Mouse (Mus musculus) left cerebral cortex, adult 9 months (tissue): ENCODE data around the gene Lin52.
A peak's percentile ranks its signal among the peaks of the same experiment; 100 is the strongest.
"Not testable (repeated sequence)": the region's sequence is repeated elsewhere in the genome, so short reads cannot be mapped to it uniquely, and the experiment has no call there.

Source experiments
- DNase-seq, 2 experiments: peaks; one replicate each; pipeline ENCODE4 v3.0.0; 2022; ENCODE audit warnings: low spot score in 2 of 2

Lin52 gene

GRCm38 (mm10) chr12:84533706-84534486, 82.7 kb downstream of the Lin52 start:
- no peak for DNase-seq

DNA sequence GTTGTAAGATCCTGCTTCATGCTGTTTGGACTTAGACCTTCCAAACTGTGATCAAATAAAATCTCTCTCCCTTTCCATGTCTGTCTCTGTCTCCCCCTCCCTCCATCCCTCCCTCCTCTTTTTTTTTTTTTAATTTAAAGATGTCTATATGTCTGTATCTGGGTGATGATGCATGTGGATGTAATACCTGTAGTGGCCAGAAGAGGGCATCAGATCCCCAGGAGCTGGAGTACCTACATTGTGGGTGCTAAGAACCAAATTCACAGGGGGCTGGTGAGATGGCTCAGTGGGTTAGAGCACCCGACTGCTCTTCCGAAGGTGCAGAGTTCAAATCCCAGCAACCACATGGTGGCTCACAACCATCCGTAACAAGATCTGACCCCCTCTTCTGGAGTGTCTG, 88.3 kb downstream of the Lin52 start:
- not testable (repeated sequence) for DNase-seq

GRCm38 (mm10) chr12:84541391-84541958, 90.3 kb downstream of the Lin52 start:
- DNase-seq, result no peak

DNA sequence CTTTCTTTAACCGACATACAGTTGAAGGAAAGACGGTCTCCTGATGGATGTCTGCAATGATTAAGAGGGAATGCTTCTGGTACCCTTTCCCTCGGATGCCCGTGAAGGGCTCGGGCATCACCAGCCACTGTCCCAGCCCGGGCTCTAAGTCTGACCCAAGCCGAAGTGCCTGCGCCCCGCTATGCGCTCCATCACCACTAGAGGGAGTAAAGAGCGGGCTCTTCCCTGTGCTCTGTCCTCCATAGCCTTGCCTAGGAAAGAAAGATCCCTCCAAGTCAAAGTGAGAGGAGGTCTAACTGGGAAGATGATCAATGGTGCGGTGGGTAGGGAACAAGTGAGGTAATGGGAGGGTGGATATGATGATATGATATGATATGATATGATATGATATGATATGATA, 94.8 kb downstream of the Lin52 start:
- peak in 1 of 2 experiments; percentile 48 for DNase-seq

GRCm38 (mm10) chr12:84546577-84547085, 95.4 kb downstream of the Lin52 start:
- DNase-seq, result no peak

DNA sequence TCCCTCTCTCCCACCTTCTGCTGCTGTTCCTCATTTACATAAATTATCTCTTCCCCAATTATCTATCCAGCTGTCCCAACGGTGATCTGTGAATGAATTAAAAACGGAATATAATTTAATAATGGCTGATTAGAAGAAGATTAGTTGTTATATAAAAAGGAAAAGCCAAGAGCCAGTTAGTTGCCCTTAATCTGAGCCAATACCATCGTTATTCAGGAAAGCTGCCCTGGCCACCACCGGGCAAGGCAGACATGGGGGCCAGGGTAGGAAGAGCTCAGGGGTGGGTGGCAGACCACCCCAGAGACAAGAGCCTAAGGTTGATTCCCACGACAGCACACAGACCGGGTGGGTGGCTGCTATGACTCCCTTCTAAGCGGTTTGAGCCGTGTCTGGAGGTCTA, 97.0 kb downstream of the Lin52 start:
- no peak for DNase-seq

- DNase-seq, result no peak
These were observed 104.0 kb downstream of the Lin52 start for GRCm38 (mm10) chr12:84555218-84555617.

DNA sequence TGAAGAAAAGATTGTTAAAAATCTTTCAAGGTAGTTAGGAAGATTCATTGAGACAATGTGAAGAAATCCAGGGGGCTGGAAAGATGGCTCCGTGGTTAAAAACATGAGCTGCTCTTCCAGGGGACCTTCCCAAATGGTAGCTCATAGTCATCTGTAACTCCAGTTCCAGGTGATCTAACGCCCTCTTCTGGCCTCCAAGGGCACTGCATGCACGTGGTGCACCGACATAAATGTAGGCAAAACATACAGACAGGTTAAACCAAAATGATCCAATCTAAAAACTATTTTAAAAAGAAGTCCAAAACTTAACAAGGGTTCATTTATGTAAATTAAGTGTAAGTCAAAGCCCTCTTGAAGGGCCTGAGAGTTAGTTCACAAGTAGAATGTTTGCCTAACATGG, 111.3 kb downstream of the Lin52 start:
- no peak for DNase-seq

DNA sequence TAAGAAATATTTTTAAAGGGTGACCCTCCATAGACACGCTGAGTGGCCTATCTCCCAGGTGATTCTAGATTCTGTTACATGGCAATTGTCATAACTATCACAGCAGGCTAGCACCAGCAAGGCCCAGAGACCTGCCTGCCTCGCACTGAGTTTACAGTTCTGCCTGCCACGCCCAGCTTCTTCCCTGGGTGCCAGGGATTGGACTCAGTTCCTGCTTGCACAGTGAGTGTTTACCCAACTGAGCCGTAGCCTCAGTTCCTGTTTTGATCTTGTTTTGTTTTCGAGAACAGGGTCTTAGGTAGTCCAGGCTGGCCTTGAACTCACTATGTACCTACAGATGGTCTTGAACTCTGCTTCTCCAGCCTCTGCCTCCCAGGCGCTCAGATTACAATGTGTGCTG, 116.4 kb downstream of the Lin52 start:
- DNase-seq, result no peak

DNA sequence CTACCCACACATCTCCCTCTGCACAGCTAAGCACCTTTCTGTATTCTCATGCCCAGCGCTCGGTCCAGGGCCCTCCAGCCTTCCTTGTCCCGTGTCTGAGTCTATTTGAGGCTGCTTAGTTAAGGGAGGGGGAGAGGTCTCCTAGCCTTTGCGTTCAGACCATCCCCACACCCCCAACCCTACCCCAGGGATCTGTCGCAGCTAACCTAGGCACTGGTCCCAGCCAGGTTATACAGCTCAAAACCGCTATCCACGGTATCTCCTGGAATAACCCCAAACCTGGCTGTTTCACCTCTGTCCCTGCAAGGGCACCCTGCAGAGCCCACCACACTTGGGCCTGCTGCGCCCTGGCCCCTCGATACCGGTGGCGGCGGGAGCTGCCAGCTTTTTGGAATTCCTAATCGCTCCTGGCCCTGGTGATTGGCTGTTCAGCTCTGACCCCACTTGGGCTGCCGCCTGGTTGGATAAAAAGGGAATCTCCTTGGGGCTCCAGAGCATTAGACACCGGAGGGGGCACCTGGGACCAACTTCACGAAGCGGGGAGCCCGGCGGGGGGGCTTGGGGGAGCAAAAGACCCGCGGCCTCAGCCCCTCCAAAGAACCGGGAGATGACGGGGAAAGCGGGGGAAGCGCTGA, 118.2 kb downstream of the Lin52 start, which contains the start of gene Vsx2:
Vsx2 (plus strand) TSS at position 427 of the 635 bp plus-strand sequence.
- DNase-seq, result no peak

GRCm38 (mm10) chr12:84569976-84570693, 118.9 kb downstream of the Lin52 start:
- no peak for DNase-seq

DNA sequence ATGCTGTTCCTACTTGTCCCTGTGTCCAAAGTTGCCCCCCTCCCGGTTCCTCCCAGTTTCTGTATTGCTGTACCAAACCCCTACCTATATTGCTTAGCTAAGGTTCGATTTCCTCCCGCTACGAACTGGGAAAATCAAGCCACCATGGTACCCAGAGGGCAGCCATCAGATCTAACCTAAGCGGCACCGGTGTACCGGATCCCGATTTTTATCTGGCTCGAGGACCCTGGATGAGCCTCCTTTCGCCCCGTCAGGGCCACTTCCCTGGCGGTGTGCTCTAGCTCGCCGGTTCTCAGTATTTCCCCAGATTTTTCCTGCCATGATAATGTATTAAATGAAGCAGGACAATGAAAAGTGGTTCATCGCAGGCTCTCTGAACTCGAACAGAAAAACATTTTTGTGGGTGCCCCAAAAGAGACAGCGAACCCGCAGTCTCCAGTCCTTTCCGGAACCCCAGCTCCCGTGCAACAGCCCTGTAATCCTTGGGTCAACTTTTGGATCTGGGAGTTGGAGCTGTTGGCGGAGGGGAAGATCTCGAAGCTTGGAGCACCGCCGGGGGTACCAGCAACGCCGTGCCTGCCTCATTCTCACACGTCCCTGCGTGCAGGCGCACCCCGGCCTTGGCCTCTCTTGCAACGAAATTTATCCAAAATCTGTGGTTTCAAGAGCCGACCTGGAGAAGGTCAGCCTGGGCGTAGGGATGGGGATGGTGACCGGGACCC, 119.6 kb downstream of the Lin52 start:
- no peak for DNase-seq

DNA sequence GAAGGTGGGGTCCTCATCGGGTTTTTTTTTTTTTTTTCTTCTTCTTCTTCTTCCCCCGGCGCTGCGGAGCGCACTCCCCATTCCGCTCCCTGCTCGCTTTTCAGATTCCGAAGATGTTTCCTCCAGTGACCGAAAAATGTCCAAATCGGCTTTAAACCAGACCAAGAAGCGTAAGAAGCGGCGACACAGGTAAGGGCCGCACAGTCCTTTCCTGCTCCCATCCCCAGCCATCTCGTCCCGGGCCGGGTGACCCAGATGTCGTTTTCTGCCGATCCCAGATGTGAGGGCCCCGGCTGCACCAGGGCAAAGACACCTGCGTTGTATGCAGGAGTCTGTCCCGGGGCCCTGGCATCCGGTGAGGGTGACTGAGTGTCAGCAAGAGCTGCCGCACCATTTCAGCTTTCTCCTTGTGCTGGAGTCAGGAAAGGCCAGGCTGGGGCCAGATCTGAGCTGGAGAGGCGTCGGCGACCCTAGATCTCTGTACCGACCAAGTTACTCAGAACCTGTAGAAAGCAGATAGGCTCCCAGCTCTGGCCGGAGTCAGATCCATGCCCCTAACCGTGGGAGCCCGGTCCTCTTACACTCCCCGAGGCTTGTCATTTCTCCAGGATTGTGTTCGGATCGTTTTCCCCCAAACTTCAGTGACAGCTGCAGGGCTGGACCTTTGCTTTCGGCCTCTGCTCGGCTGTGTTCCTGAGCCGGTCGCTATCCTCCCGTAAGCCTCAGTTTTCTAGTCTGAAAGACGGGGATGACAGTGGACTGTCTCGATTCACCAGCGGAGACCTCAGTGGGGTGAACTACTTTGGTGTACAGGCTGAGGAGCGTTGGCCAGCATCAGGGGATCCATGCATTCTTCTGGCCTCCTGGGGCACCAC, 120.5 kb downstream of the Lin52 start:
- DNase-seq, result peak in 1 of 2 experiments; percentile 7

DNA sequence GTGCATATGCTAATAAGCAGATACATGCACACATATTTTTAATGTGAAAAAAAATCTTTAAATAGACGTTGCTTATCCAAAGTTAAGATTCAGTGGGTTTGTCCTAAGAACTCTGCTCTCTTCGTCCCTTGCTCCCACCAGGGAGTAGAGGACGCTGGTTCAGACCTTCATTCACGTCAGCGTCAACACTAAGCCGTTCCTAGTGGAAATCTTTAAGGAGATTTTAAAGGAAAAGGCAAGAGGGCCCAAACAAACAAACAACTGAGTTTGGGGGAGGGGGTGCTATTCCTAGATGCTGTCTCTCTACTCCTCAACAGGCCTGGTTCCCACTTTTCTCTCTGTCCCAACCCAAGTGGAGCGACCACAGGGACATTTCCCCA, 121.1 kb downstream of the Lin52 start:
- no peak for DNase-seq

DNA sequence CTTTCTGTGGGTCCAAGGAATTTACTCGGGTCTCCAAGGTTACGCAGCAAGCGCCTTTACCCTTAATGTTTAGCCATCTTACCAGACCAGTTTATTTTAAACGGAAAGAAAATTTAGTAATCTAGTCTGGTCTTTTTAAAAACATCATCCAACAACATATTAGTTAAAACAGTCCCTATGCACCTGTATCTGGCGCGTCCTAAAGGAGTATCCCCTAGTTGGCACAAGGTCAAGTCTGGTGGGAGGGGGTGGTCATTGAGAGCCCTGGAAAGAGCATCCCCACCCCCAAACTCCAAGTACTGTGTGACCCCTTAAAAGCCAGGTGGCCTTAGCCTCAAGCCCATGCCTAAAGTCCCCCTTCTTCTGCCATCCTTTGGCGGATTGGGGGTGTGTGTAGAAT, 121.9 kb downstream of the Lin52 start:
- no peak for DNase-seq

GRCm38 (mm10) chr12:84577768-84578439, 126.7 kb downstream of the Lin52 start:
- no peak for DNase-seq

DNA sequence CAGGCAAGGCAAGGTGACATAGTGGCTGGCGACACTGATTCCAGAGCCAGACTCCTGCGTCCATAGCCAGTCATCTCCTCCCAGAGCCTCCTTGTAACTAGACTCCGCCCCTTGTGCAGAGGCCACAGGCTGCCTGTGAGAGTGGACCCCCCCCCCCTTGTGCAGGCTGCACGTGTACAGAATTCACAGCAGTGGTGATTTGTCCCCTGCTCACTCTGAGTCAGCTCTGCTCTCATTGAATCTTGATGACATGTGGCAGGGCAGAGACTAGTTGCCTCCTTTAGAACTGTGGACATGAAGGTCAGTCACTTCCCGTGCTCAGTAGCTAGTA, 127.2 kb downstream of the Lin52 start:
- no peak for DNase-seq

DNA sequence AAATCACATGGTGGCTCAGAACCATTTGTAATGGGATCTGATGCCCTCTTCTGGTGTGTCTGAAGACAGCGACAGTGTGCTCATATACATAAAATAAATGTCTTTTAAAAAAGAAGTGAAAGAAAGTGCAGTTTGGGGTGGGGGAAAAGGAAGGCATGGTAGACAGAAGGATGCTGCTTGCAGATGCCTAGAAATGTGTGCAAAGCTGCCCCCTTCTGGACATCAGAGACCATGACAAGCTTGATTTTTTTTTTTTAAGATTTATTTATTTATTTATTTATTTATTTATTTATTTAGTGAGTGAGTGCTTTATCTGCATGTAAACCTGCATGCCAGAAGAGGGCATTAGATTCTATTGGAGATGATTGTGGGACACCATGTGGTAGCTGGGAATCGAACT, 130.1 kb downstream of the Lin52 start:
- DNase-seq, result no peak

DNA sequence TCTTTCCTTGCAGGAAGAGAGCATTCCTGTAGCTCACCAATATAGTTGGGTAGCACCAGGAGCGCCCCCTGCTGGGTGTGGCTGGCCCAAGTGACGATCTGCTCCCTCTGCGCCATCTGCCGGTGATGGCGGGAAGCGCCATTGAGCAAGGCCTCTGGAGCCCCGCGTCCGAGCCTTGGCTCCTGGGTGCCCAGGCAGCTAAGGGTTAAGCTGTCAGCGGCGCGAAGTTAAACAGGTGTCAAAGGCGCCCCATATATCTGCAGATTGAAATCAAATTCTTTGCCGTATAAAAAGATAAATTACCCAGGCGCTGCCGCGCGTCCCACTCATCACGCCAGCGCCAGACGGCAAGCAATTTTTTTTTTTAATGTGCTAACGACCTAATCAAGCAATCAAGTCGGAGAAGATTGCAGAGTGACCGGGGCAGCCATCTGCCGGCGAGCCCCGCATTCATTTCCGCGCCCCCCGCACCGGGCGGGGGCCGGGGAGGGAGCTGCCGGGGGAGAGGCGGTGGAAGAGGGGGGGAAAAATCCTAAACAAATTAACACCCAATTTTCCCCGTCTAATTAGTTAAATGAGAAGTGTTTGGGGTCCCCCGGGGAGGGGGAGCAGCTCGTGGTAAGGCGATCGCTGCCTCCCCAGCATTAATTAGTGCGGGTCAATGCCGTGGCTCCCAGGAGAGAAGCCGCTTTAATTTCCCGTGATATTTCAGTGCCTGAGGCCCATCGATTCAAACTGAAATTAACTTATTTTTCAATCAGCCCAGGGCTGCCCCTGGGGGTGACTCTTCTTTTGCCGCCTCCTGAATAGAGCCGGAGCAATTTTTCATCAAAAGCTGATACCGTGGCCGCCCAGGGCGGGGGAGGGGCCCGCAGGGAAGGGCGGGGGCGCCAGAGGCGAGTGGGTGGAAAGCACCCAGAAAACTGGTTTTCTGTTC, 138.9 kb downstream of the Lin52 start:
- peak; percentile 71 to 97 for DNase-seq
